Mouse (Mus musculus): Measurements from ENCODE around the gene Esyt1. TPM values are rescaled to one million over a fixed set of nuclear protein-coding genes. Genes with fewer than 3 reads are reported as not detected.

Gene Esyt1
- polyA plus RNA-seq, 1 experiment from 2014 or later: 14.2 TPM

DNA sequence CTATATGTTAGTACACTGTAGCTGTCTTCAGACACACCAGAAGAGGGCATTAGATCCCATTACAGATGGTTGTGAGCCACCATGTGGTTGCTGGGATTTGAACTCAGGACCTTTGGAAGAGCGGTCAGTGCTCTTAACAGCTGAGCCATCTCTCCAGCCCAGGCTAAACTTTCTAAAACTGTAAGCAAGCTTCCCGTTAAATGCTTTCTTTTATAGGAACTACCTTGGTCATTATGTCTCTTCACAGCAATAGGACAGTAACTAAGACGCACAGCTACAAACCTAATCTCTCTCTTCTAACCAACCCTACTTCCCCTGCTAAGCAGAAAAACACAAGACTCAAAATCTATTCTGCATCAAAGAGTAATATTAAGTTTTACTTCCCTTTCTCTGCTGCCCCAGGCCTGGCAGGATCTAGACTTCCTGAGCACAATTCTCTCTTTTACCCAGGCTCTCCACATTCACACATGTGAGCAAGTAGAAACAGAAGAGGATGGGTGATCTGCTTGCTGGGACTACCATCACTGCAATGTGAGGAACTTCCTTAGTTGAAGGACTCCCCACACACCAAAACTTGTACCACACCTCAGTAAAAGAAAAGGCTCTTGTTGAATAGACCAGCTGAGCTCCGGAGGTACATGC lies 10.1 kb upstream of the Esyt1 start:
- no peak for ATAC-seq (ENCODE audit: low FRiP score, low read depth)
- peak overlapping the region; percentile 20 for H3K4me3 ChIP-seq
- H3K4me2 ChIP-seq: peak overlapping the region; percentile 51
- H3K4me1 ChIP-seq (replicated peaks): no peaks in the 10 kb centered on the region; the same call in 1 of the 2 replicates
- H3K27ac ChIP-seq (replicated peaks): 0 out of 2 replicates have a peak overlapping the region, but pooled peaks have one; percentile 11
- WGBS: 76% methylated on average over 4 of the region's 4 CpGs
- 0 out of 2 replicates have a peak, but pooled peaks cover 2% of the 10 kb centered on the region for H3K27me3 ChIP-seq
- no peaks in the 10 kb centered on the region for H3K36me3 ChIP-seq
- H3K9ac ChIP-seq: no peak overlapping the region
- no peaks in the 10 kb centered on the region for H3K9me3 ChIP-seq

DNA sequence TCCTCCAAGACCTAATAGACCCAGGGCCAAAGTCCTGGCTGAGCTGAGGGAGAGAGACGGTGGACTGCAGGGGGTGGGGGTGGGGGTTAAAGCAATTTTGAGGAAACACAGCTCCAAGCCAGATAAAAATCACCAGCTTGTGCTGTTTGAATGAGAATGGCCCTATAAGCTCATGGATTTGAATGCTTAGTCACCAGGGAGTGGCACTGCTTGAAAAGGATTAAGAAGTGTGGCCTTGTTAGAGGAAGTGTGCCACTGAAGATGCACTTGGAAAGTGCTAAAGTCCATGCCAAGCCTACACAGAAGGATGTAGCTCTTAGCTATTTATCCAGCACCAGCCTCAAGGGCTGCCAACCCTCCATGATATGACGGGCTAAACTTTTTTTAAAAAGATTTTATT lies 9.5 kb upstream of the Esyt1 start:
- no peak overlapping the region for H3K9ac ChIP-seq
- WGBS: 89% methylated on average over 2 of the region's 2 CpGs
- H3K4me1 ChIP-seq (replicated peaks): no peaks in the 10 kb centered on the region; the same call in 1 of the 2 replicates
- no peaks in the 10 kb centered on the region for H3K9me3 ChIP-seq
- no peak overlapping the region for H3K4me3 ChIP-seq
- ATAC-seq (ENCODE audit: low FRiP score, low read depth): no peak
- 0 out of 2 replicates have a peak, but pooled peaks cover 2% of the 10 kb centered on the region for H3K27me3 ChIP-seq
- no peaks in the 10 kb centered on the region for H3K36me3 ChIP-seq
- H3K27ac ChIP-seq (replicated peaks): no peak overlapping the region
- H3K4me2 ChIP-seq: no peak overlapping the region

DNA sequence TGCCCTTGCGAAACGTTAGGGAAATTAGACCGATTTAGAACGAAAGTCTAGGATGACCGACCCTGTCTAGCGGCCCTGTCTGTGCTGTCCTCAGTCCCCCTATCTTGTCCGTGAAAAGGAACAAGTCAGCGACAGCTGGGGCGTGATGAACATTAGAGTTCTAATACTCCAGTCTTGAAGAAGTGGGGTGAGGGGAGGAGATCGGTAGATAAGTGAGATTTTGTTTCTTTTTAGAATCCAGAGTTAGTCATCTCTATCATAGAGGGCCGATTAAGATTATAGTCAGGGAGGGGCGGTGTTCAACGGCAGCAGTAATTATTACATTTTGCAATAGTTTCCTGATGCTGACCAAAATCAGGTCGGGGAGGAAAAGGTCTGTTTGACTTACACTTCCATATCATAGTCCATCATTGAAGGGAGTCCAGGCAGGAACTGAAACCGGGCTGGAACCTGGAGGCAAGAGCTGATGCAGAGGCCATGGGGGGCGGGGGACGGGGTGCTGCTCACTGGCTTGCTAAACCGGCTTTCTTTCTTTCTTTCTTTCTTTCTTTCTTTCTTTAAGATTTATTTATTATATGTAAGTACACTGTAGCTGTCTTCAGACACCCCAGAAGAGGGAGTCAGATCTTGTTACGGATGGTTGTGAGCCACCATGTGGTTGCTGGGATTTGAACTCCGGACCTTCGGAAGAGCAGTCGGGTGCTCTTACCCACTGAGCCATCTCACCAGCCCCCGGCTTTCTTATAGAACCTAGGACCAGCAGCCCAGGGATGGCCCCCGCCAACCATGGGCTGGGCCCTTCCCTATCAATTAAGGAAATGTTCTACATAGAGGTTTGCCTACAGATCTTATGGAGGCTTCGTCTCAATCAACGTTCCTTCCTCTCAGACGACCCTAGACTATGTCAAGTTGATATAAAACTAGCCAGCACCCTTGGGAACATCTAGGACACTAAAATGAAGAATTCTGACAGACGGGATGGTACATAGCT lies 990 bp upstream of the Esyt1 start:
- 29% methylated on average over 28 of the region's 28 CpGs for WGBS
- Histone ChIP-seq H3K27ac (replicated peaks) (peak overlapping the region; percentile 39; the same call in 1 of the 2 replicates), H3K9ac (0 out of 2 replicates have a peak overlapping the region, but pooled peaks have one; percentile 10)

DNA sequence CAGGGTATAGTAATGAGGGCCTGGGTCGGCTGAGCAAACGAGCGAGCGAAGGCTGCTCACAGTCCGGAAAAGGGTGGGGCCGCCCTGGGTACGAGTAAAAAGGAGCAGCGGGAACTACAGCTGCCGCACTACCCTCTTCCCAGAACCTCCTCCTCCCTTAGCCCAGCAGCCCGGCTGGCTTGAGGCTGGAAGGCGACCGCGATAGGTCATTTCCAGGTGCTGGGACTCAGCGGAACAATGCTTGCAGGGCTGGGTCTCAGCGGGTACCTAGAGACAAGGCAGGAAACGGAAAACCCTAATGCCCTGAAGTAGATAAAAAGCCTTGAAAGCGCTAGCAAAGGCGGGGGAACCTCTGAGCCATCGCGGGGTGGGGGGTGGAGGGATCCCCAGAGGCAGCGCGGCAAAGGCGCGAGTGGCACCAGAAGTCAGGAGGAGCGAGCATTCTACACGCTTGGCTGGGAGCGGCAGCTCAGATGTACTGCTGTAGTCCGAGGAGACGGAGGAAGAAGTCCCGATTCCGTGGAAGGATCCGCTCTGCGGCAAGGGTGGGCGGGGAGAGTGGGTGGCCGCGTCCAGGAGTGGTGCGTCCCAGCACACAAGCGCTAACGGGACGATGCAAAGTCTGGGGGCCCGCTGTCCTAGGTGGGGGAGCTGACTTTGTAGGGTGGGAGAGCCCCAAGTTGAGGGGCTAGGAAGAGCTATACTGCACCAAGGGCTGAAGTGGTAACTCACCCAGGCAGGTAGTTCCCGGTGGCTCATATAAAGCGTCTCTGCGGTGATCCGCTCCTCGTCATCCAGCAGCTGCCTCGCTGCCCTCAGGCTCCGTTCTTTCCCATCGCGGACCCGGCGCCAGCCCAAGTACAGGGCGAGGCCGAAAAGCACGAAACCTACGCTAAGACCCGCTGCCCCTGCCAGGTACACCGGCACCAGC lies 674 bp downstream of the Esyt1 start:
- Histone ChIP-seq H3K4me3 (peak overlapping the region; percentile 77), H3K4me1 (replicated peaks) (peaks cover 27% of the 10 kb centered on the region), H3K9ac (peak overlapping the region; percentile 65), H3K9me3 (no peaks in the 10 kb centered on the region), H3K4me2 (peak overlapping the region; percentile 99), H3K36me3 (no peaks in the 10 kb centered on the region), H3K27ac (replicated peaks) (peak overlapping the region; percentile 40), H3K27me3 (no peaks in the 10 kb centered on the region)
- WGBS: under 1% methylated on average over 58 of the region's 58 CpGs
- ATAC-seq (ENCODE audit: low FRiP score, low read depth): peak; percentile 40

More for the DNA sequence above, 990 bp upstream of the Esyt1 start:
- Histone ChIP-seq H3K27me3 (0 out of 2 replicates have a peak, but pooled peaks cover 2% of the 10 kb centered on the region), H3K9me3 (no peaks in the 10 kb centered on the region), H3K36me3 (no peaks in the 10 kb centered on the region), H3K4me2 (peak overlapping the region; percentile 99), H3K4me1 (replicated peaks) (peaks cover 27% of the 10 kb centered on the region), H3K4me3 (peak overlapping the region; percentile 77)
- ATAC-seq (ENCODE audit: low FRiP score, low read depth): no peak

DNA sequence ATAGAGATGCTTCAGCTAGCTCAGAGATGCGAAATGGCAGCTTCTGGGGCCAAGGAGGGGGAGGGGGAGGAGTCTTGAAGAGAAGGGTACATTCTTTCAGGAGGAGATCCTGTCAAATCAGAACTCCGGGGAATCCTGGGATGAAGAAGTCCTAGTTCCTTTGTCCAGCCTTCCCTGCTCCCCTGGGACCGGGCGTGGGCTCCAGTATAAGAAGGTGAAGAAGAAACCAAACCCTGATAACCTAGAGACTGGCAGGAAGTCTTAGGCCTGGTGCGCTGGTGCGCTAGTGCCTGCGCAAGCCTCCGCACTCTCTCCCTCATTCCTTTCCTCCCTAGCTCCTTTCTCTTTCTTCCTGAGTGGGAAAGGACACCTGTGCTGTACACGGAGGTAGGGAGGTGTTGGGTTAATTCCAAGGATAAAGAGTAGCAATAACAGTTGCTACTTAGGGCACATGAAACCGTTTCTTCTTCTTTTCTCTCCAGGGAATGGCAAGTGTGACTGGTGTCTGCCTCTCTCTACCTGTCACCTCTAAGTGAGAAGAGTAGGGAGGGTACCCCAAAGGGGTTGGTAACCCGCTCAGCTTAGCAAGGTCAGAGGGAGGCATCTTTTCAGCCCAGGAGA lies 1.4 kb downstream of the Esyt1 start:
- peak overlapping the region; percentile 65 for H3K9ac ChIP-seq
- no peaks in the 10 kb centered on the region for H3K9me3 ChIP-seq
- ATAC-seq (ENCODE audit: low FRiP score, low read depth): no peak
- H3K4me2 ChIP-seq: peak overlapping the region; percentile 99
- peak overlapping the region; percentile 77 for H3K4me3 ChIP-seq
- no peaks in the 10 kb centered on the region for H3K36me3 ChIP-seq
- peak overlapping the region; percentile 40 for H3K27ac ChIP-seq (replicated peaks)
- peaks cover 27% of the 10 kb centered on the region for H3K4me1 ChIP-seq (replicated peaks)
- WGBS: 11% methylated on average over 11 of the region's 11 CpGs
- H3K27me3 ChIP-seq: no peaks in the 10 kb centered on the region

DNA sequence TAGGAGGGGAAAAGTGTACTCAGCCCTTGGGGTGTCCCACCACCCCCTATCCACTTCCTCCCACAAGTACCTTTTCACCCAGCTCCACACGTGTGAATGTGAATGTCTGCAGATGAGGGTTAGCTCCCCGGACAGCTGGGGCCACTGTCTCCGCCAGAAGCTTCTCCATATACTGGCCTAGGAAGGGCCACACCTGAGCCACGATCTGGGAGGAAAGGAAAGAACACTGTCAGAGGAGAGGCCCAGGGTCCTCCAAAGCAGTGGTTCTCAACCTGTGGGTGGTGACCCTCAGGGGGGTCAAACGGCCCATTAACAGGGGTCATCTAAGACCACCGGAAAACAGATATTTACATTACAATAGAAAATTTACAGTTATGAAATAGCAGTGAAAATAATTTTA lies 3.3 kb downstream of the Esyt1 start:
- 81% methylated on average over 6 of the region's 6 CpGs for WGBS
- Histone ChIP-seq H3K9me3 (no peaks in the 10 kb centered on the region), H3K36me3 (no peaks in the 10 kb centered on the region), H3K27me3 (peaks cover 9% of the 10 kb centered on the region; the same call in 1 of the 2 replicates), H3K9ac (no peak overlapping the region), H3K4me3 (no peak overlapping the region), H3K4me2 (no peak overlapping the region), H3K4me1 (replicated peaks) (peaks cover 27% of the 10 kb centered on the region), H3K27ac (replicated peaks) (no peak overlapping the region)
- ATAC-seq (ENCODE audit: low FRiP score, low read depth): no peak

DNA sequence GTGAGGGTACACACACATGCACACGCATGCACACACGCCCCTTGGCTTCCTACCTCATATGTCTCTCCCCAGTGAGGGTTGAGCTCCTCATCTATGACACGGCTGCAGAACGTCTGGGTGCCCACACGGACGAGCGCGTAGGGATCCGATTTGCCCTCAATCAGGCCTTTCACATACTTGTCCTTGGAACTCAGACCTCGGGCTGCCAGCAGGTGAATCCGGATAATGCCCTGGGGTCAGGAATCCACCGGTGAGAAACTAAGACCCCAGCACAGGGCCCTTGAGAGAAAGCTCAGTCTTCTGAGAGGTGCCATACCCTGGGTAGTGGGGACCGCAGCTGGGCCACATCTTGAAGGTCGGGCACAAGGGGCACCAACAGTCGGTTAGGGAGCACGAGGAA lies 5.1 kb downstream of the Esyt1 start:
- no peak overlapping the region for H3K9ac ChIP-seq
- peaks cover 25% of the 10 kb centered on the region for H3K27me3 ChIP-seq
- peaks cover 16% of the 10 kb centered on the region for H3K4me1 ChIP-seq (replicated peaks)
- H3K4me3 ChIP-seq: no peak overlapping the region
- H3K9me3 ChIP-seq: no peaks in the 10 kb centered on the region
- no peak for ATAC-seq (ENCODE audit: low FRiP score, low read depth)
- no peak overlapping the region for H3K27ac ChIP-seq (replicated peaks)
- H3K36me3 ChIP-seq: no peaks in the 10 kb centered on the region
- H3K4me2 ChIP-seq: no peak overlapping the region
- 89% methylated on average over 16 of the region's 16 CpGs for WGBS

DNA sequence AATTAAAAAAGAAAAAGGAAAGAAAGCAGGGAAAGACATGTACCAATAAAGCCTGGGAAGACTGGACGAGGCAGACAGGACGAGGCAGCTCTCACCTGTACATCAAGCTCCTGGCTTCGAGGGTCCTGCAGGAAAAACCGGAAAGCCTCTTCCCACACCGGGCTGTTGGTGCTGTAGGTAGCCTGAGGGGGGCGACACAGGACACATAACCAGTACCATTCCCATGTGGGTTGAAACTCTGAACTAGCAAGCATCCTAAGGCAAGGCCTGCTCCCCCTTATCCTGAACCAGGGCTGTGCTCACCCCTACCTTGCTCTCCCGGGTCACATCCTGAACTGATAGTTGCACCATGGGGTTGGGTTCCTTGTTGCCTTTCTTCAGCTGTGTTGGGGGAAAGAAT lies 6.8 kb downstream of the Esyt1 start:
- no peak overlapping the region for H3K4me2 ChIP-seq
- no peak for ATAC-seq (ENCODE audit: low FRiP score, low read depth)
- no peak overlapping the region for H3K27ac ChIP-seq (replicated peaks)
- no peak overlapping the region for H3K9ac ChIP-seq
- no peaks in the 10 kb centered on the region for H3K9me3 ChIP-seq
- H3K36me3 ChIP-seq: no peaks in the 10 kb centered on the region
- H3K4me3 ChIP-seq: no peak overlapping the region
- WGBS: 67% methylated on average over 7 of the region's 7 CpGs
- H3K27me3 ChIP-seq: peaks cover 27% of the 10 kb centered on the region
- peaks cover under 1% of the 10 kb centered on the region; the same call in 1 of the 2 replicates for H3K4me1 ChIP-seq (replicated peaks)

DNA sequence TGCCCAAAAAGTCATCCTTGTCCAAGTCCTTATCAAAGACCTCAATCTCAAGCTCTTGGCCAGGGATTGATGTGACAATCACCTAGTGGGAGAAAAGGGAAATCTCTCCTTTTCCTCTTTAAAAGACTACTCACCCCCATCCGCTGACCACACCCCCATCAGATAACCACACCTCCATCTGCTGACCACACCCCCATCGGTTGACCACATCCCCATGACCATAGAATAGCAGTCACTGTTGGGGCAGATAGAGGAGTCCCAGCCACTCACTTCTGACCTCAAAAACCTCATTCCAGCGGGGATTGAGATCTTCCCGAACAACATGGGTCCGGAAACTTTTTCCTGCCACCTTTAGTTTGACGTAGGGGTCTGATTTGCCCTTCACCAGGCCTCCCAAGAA lies 9.0 kb downstream of the Esyt1 start:
- H3K36me3 ChIP-seq: no peaks in the 10 kb centered on the region
- 27% methylated on average over 6 of the region's 6 CpGs for WGBS
- H3K4me1 ChIP-seq (replicated peaks): no peaks in the 10 kb centered on the region
- no peak overlapping the region for H3K9ac ChIP-seq
- peaks cover 27% of the 10 kb centered on the region for H3K27me3 ChIP-seq
- H3K4me3 ChIP-seq: no peak overlapping the region
- no peak overlapping the region for H3K4me2 ChIP-seq
- no peak overlapping the region for H3K27ac ChIP-seq (replicated peaks)
- no peaks in the 10 kb centered on the region for H3K9me3 ChIP-seq
- no peak for ATAC-seq (ENCODE audit: low FRiP score, low read depth)

DNA sequence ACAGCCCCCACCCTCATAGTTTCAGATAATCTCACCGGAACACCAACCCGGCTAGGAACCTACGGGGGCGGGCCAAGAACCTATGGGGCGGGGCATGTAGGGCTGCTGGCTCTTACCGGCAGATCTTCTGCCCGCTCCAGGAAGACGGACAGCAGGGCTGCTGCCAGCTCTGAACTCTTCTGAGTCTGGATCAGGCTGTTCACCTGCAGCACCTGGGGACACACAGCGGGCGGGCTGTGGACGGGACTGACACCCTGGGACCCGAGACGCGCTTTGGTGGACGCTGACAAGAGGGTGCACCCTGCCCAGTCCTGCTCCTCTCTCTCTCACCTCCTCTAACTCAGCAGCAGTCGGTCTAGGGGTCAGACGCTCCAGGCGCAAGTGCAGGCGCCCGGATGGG lies 9.6 kb downstream of the Esyt1 start:
- no peaks in the 10 kb centered on the region for H3K36me3 ChIP-seq
- no peak overlapping the region for H3K4me3 ChIP-seq
- no peak overlapping the region for H3K27ac ChIP-seq (replicated peaks)
- H3K27me3 ChIP-seq: peaks cover 27% of the 10 kb centered on the region
- WGBS: 20% methylated on average over 20 of the region's 20 CpGs
- H3K9me3 ChIP-seq: no peaks in the 10 kb centered on the region
- peak overlapping the region; percentile 19; the same call in 1 of the 2 replicates for H3K4me2 ChIP-seq
- H3K9ac ChIP-seq: no peak overlapping the region
- H3K4me1 ChIP-seq (replicated peaks): no peaks in the 10 kb centered on the region
- peak; percentile 28; the same call in 1 of the 2 replicates for ATAC-seq (ENCODE audit: low FRiP score, low read depth)

DNA sequence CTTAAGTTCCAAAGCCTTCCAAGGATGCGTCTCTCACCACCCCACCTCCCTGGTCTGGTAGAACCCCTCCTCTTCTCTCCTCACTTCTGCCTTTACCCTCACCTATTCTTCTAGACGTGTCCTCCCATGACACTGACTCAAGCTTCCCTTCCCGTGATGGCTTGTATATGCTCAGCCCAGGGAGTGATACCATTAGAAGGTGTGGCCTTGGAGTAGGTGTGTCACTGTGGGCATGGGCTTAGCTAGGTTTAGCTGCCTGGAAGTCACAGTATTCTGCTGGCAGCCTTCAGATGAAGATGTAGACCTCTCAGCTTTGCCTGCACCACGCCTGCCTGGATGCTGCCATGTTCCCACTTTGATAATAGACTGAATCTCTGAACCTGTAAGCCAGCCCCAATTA lies 10.6 kb downstream of the Esyt1 start:
- H3K4me3 ChIP-seq: no peak overlapping the region
- no peaks in the 10 kb centered on the region for H3K4me1 ChIP-seq (replicated peaks)
- peaks cover 27% of the 10 kb centered on the region for H3K27me3 ChIP-seq
- H3K27ac ChIP-seq (replicated peaks): no peak overlapping the region
- no peaks in the 10 kb centered on the region for H3K9me3 ChIP-seq
- no peak overlapping the region for H3K4me2 ChIP-seq
- no peaks in the 10 kb centered on the region for H3K36me3 ChIP-seq
- H3K9ac ChIP-seq: no peak overlapping the region
- 83% methylated on average over 4 of the region's 4 CpGs for WGBS
- ATAC-seq (ENCODE audit: low FRiP score, low read depth): no peak

Data from hindbrain, embryonic 15.5 days (tissue).